Mouse (Mus musculus): ENCODE measurements around the gene Siva1.

Gene Siva1

GRCm38 (mm10) chr12:112620354-112621061 is 24.0 kb upstream of the Siva1 start:
- in situ Hi-C loops (cut with MboI; ENCODE audit: unreplicated experiment in 2 of 2), result loop anchor here in 1 of 2 experiments (5.0 kb wide), 1 partner anchor 68 kb away; no protein-coding TSS in a partner anchor

DNA sequence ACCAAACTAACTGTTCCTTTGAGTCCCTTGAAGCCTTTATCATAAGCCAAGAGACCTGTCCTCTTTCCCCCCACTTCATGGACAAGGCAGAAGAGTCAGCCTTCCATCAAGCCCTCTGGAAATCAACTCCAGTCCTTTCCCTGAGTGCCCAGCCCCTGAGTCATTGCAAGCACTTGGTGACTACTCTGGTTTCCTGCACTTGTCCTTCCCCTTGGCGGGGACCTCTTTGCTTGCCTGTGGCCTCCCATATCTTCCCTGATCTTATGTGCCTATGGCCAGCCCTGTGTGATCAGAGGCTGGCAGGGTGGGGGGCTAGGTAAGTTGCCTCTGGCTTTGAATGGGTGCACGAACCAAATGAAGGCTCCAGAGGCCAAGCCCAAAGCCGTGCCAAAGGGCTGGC is 22.6 kb upstream of the Siva1 start:
- in situ Hi-C loops (cut with MboI; ENCODE audit: unreplicated experiment in 2 of 2), result loop anchor here in 1 of 2 experiments (5.0 kb wide), 1 partner anchor 70 kb away; no protein-coding TSS in a partner anchor

- in situ Hi-C loops (cut with MboI; ENCODE audit: unreplicated experiment in 2 of 2), result loop anchor here in 1 of 2 experiments (5.0 kb wide), 1 partner anchor 71 kb away; no protein-coding TSS in a partner anchor
Observed at GRCm38 (mm10) chr12:112623742-112624141, 20.7 kb upstream of the Siva1 start.

DNA sequence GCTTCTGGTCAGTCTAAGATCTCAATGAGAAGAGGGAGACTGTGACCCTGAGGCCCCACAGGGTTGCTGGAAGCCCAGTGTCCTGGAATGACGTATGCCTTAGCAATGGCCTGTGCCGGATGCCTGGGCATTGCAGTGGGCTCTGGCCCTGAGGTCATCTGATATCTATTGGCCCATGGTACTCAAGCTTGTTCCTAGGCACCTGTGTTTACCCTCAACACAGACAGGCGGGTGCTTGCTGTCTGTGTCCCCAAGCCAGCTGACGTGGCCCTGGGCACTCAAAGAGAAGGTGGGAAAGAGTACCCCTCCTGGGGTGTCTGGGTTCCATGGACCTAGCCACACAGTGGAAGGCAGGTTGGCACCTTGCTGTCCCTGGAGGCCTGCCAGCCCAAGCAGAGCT is 18.8 kb upstream of the Siva1 start:
- in situ Hi-C loops (cut with MboI; ENCODE audit: unreplicated experiment in 2 of 2), result no loop called here

DNA sequence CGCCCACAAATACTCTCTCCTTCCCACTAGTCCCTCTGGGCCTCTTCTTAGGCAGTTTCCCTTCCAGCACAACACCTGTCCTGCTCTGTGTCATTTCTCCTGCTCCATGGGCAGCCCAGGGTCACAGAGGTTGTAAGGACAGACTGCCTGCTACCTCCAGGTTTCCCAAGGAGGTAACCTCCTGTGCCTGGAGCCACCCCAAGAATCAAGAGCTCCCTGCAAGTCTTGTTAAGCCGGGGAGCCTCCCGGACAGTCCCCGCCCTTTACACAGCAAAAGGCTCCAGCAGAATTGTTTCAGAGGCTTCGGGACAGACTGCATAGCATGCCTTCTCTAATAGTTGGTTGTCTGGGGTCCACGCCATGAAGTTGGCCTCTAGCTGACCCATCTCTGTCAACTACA is 18.0 kb upstream of the Siva1 start:
- in situ Hi-C loops (cut with MboI; ENCODE audit: unreplicated experiment in 2 of 2), result no loop called here

- in situ Hi-C loops (cut with MboI; ENCODE audit: unreplicated experiment in 2 of 2), result no loop called here
Observed at GRCm38 (mm10) chr12:112627097-112627881, 17.2 kb upstream of the Siva1 start.

- in situ Hi-C loops (cut with MboI; ENCODE audit: unreplicated experiment in 2 of 2), result no loop called here
Observed at GRCm38 (mm10) chr12:112628197-112628596, 16.3 kb upstream of the Siva1 start.

GRCm38 (mm10) chr12:112628928-112629721 is 15.4 kb upstream of the Siva1 start:
- in situ Hi-C loops (cut with MboI; ENCODE audit: unreplicated experiment in 2 of 2), result no loop called here

DNA sequence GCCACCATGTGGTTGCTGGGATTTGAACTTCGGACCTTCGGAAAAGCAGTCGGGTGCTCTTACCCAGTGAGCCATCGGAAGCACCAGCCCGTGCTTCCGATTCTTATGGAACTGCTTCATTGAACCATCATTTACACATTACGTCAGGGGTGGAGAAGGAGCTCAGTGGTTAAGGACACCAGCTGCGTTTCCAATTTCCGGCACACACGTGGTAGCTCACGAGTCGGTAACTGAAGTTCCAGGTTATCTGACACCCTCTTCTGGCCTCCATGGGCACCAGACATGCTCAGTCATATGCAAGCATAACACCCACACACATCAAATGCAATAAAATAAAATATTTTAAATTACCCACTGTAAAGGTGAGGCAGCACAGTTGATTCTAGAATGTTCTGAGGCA is 14.4 kb upstream of the Siva1 start:
- in situ Hi-C loops (cut with MboI; ENCODE audit: unreplicated experiment in 2 of 2), result no loop called here

- in situ Hi-C loops (cut with MboI; ENCODE audit: unreplicated experiment in 2 of 2), result no loop called here
Observed at GRCm38 (mm10) chr12:112630796-112631195, 13.7 kb upstream of the Siva1 start.

DNA sequence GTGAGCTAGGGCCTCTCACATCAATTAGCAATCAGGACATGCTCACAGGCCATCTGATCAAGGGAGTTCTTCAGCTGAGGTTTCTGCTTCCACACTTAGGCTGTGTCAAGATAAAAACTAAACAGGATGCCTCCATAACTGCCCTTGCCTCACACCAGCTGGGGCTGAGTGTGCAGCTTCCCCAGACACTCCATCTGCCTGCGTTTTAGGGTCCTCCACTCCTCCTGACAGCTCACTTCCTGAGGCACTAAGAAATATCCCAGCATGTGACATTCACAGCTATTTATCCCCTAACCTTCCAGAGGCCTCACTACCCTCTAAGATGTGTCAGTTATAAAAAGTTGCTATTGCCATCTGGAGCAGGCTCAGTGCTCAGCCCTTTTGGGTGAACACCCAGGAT is 13.0 kb upstream of the Siva1 start:
- in situ Hi-C loops (cut with MboI; ENCODE audit: unreplicated experiment in 2 of 2), result no loop called here

DNA sequence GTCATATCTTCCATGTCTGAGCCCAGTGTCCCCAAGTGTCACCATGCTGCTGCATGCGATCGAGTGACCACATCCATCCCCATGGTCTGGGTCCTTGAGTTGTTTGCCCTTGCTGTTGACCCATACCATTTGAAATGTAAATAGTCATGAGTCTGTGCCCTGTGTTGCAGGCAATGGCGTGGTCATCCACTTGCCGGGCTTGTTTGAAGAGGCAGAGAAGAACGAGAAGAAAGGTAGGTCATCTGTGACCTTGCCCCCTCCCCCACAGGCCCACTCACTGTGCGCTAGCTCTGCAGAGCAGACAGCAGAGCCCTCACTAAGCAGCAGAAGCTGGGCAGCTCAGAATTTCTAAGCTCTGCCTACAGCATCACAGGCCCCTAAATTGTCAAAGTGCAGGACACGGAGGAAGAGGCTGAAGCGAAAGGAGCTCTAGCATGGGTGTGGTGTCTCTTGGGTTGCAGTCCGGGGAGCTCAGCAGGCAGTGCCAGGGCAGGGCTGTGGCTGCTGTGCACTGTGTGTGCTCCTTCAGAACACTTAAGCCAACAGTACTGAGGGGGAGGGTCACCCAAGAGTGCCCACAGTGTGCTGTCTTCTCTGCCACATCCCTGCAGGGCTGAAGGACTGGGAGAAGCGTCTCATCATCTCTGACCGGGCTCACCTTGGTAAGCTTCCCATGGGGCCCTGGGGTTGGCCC is 12.2 kb upstream of the Siva1 start:
- in situ Hi-C loops (cut with MboI; ENCODE audit: unreplicated experiment in 2 of 2), result no loop called here

GRCm38 (mm10) chr12:112632907-112633306 is 11.6 kb upstream of the Siva1 start:
- in situ Hi-C loops (cut with MboI; ENCODE audit: unreplicated experiment in 2 of 2), result no loop called here

DNA sequence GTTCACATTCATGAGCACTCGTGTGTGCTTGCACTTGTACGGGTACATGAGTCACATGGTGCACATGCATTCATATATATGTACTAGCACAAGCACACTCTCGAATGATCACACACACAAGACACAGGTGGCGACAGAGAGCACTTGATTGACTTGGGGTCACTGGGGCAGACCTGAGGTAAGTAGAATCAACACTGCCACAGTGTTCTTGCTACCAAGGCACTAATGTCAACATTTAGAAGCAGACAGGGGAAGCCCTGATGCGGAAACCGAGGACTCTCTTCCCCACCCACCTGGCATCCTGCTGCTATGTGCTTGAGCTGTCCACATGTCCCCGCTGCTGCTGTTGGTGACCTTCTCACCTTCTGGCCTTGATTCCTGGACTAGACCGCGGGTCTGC is 10.8 kb upstream of the Siva1 start:
- in situ Hi-C loops (cut with MboI; ENCODE audit: unreplicated experiment in 2 of 2), result no loop called here

DNA sequence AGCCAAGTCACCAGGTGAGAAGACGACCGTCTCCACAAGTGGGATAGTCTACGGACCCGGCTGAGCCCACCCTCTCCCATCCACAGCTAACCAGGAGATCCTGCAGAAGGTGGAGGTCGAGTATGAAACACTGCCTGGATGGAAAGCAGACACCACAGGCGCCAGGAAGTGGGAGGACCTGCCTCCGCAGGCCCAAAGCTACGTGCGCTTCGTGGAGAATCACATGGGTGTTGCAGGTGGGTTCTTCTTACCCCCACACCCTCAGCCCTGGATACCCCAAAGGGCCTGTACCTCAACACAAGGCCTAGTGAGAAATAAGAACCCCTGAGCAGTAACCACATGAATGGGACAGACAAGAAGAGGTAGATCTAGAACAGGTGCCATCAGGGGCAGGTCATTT is 5.0 kb upstream of the Siva1 start:
- in situ Hi-C loops (cut with MboI; ENCODE audit: unreplicated experiment in 2 of 2), result no loop called here

DNA sequence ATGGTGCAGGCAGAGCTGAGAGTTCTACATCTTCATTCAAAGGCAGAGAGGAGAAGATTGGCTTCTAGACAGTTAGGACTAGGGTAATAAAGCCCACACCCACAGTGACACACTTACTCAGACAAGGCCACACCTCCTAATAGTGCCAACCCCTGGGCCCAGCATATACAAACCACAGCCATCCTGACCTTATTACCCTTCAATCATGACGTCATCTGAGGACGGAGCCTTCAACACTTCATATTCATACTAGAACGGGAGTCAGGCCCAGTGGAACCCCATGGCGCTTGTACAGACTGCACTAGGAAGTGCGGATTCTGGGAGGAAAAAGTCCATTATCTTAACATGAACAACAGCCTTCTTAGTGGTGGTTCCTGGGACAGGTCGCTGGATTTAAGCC is 1.4 kb upstream of the Siva1 start:
- in situ Hi-C loops (cut with MboI; ENCODE audit: unreplicated experiment in 2 of 2), result no loop called here

- in situ Hi-C loops (cut with MboI; ENCODE audit: unreplicated experiment in 2 of 2), result no loop called here
Observed at GRCm38 (mm10) chr12:112644855-112645506, 502 bp downstream of the Siva1 start.

- in situ Hi-C loops (cut with MboI; ENCODE audit: unreplicated experiment in 2 of 2), result no loop called here
Observed at GRCm38 (mm10) chr12:112646139-112646538, 1.7 kb downstream of the Siva1 start.

DNA sequence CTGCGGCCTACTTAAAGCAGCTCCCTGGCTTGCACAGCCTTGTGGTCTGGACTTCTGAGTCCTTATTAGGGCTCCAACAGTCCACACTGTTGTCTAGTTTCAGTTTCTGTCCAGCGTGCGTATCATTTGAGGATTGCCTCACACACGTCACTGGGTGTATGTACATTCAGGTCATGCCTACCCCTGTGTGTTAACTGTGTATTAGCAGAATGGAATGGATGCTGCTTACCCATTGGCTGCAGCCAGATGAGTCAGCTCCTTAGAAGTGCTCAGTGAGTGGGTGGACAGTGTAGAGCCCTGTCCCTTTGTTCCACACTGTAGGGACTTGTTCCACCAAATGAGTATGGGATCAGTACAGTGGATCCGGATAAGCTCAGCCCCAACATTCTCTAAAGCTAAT is 3.6 kb downstream of the Siva1 start:
- in situ Hi-C loops (cut with MboI; ENCODE audit: unreplicated experiment in 2 of 2), result no loop called here
